Mouse (Mus musculus): ENCODE measurements around the gene Tut4.
A peak's percentile ranks its signal among the peaks of the same experiment; 100 is the strongest.

Gene Tut4

DNA sequence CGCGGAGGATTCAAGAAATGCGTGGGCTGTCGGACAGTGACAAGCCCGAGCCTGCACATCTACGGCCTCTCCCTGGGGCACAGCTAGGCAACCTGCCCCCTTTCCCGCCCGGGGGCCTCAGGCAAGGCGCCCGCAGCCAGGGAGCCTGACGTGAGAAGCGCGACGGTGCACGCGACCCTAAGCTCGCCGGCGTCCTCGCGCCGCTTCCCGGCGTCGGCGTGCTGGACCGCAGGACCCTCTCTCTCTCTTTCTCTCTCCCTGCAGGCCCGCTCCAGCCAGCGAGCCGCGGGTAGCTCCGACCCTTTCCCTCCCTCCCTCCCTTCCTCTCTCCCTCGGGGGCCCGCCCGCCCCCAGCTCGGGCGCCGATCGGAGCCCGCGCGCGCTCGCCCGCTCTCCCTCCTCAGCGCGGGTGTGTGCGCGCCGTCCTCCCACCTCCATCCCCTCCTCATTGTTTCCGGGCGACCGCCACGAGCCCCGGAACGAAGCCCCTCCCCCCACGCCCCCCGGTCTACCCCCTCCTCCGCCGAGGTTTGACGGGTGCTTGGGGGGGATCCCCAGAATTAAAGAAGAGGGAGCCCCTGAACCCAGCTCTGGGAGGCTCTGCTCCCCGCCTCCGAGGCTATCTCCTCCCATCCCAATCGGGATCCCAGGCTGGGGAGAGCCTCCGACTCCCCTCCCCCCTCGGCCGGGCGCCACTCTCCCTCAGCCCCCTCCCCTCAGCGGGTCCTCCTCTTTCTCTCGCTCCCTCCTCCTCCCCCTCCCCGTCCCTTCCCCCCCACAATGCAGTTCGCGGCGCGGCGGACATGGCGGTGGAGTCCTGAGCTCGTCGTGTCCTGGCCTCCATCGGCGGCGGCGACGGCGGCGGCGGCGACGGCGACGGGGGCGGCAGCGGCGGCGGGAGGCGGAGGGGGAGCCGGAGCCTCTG is at the start of gene Tut4:
Gene Tut4 (plus strand): TSS at position 196 of the 925 bp plus-strand sequence.
- peak; percentile 44 for DNase-seq (ENCODE audit: low read depth, low spot score)

DNA sequence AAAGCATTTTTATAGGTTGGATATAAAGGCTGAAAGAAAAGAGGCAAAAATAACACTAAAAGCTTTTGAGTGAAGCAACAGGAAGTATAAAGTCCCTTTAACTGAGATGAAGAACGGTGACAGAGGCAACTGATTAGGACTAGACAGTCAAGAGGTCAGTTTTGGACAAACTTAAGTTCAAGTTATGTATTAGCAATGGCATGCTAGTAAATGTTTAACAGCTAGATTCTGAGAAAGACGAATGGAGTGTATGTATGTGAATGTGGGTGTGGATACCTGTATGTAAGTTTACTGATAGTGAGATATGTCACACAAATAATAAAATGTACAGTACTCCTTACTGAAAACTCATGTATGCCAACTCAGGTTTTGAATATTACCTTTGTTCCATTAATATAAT is 34.6 kb upstream of the Tut4 start:
- DNase-seq (ENCODE audit: low read depth, low spot score), result no peak

DNA sequence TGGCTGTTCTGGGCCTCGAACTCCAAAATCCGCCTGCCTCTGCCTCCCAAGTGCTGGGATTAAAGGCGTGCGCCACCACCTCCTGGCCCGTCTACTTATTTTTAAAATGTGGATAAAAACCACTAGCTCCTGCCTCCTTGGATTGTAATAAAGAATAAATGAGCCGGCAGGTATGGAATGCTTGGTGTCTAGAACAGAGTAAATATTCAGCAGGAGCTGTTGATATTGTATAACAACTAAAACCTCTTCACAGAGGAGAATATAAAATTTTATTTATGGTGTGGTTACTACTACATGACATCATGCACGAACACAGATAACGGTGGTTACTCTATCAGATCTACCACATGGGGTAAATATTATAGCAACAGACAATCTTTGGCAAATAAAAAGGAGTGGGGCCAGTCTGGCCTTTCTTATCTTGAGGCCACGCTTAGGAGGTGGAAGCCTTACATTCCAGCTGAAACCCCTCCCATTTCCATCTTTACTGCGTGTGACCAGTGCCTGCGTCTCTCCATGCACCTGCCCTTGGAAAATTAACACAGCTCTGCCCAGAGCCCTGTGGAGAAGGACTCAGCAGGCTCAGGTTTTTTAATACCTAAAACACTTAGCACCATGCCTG is 31.4 kb upstream of the Tut4 start:
- no peak for DNase-seq (ENCODE audit: low read depth, low spot score)

DNA sequence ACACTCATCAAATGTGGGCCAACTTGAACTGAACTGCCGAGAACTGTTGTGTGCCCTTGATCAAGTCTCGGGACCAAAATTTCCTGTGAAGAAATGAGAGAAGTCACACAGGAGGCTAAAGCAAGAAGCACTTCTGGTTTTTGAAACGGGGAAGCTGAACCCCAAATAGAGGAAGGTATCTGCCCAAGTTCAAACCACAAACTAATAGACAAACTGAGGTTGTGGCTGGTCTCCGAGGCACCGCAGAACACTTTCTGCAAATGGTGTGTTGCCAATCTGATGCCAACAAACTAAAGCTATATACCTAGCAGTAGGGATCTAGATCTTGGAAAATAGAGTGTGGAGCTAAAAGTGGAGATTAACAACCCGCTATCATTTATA is 30.9 kb upstream of the Tut4 start:
- DNase-seq (ENCODE audit: low read depth, low spot score), result no peak

DNA sequence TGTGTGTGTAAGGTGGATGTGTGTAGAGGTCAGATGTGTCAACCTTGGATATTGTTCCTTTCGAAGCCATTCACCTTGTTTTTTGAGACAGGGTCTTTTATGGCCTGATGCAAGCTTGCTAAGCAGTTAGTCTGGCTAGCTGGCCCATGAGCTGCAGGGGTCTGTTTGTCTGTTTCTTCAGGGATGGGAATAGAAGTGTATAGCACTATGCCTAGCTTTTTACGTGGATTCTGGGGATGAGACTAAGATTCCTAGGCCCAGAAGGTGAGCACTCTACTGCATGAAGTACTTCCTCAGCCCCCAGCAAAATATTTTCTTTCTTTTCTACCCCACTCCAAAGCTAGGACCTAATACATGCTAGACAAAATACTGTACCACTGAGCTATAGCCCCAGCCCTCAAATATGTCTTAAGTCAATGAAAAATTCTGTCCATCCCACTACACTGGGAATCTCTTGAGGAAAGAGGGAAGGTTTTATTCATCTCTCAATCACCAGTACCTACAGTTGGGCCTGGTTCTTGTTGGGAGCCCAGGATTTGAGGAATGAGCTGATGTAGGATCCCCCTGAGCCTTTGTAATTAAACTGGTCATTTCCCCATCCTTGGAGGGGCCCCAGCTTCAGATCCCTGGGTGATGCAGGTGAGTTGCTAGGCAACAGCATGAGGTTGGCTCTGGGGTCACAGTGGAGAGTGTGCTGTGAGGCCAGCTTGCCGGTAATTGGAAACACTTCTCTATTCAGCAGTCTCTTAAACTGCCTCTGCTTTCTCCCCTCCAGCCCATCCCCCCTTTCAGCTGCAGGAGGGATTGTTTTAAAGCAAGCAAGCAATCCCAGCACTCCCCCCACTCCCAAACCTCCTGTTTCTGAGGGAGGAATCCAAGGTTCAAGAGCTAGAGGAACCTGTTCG is 28.3 kb upstream of the Tut4 start:
- DNase-seq (ENCODE audit: low read depth, low spot score), result no peak

DNA sequence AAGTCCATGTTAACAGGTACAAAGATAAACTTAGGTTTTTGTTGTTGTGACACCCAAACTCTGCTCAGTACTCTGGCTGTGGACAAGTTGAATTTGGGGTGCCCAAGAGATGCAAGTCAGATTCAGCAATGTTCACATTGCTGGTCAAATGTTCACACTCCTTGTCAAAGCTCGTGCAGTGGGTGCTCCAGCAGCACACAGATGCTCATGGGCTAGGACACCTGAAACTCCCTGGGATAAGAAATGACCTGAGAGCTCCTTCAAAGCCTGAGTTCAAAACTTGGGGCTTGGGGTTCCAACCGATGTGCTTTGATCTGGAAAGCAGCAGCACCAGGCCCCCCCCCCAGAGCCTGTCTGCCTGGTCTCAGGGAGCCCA is 27.7 kb upstream of the Tut4 start:
- no peak for DNase-seq (ENCODE audit: low read depth, low spot score)

DNA sequence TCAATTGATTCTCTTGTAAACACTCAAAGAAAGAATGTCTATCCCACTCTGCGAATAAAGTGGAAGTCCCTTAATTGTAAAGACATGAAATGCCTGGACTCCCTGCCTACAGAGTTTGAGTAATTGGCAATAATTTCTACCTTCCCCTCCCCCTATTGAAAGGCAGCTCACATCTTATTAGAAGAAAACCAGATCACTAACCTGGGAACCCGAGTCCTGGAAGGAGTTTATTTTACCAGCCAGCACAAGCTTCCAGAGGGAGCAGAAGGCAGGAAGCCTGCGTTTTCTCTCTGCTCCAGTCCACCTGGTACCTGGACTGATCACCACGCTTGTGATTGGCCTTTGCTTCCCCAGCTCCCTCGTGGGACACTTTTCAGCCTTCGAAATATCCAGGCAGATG is 25.9 kb upstream of the Tut4 start:
- no peak for DNase-seq (ENCODE audit: low read depth, low spot score)

DNA sequence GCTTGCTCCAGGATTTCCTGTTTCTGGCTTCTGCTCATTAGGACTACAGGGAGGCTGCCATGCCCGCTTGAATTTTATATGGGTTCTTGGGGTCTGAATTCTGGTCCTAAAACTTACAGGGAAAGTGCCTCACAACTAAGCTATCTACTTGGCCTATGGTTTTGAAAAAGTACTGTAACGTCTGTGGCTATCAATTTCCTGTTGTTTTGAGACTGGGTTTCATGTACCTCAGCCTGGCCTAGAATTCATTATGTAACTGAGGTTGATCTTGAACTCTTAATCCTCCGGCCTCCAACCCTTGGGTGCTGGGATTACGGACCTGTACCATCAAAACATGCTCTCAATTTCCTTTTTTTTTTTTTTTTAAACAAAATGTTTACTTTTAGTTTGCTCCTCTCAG is 25.0 kb upstream of the Tut4 start:
- no peak for DNase-seq (ENCODE audit: low read depth, low spot score)

DNA sequence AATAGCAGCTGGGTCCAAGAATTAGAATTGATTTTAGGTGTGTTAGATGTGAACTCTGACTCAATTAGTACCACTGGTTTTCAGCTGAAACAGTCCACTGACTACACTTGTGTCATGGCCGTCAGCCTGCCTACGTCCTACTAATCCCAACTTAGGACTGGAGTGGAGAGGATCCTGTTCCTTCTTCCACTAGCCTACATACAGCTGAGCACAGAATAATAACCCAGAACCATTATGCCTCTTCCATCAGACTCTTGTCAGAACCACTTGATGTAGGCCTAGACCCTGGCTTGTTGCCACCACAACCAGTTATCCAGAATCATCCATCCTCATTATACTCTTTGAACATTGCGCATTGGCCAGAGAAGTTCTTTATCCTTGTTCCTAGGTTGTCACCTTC is 24.4 kb upstream of the Tut4 start:
- DNase-seq (ENCODE audit: low read depth, low spot score), result no peak

DNA sequence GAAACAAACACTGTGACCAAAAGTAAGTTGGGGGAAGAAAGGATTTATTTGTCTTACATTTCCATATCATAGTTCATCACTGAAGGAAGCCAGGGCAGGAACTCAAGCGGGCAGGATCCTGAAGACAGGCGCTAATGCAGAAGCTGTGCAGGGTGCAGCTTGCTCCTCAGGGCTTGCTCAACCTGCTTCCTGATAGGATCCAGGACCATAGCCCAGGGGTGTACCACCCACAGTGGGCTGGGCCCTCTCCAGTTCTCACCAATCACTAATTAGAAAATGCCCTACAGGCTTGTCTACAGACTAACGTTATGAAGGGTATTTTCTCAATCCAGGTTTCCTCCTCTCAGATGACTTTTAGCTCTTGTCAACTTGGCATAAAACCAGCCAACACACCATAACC is 23.6 kb upstream of the Tut4 start:
- DNase-seq (ENCODE audit: low read depth, low spot score), result no peak

DNA sequence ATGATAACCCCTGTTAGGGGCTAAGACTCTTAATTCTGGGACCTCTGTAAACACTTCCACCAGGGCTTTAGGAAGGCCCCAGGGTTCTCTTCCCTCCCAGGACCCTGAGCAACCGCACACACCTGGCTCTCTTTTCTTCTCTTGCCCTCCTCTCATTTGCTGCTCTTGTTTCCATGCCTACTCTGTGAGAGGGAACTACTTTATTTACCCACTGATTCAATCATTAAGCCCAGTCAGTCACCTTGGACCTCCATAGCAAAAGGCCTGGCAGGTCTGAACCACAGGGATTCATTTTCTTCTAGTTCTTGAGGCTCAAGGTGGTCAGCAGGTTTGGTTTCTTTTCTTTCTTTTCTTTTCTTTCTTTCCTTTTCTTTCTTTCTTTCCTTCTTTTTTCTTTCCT is 23.0 kb upstream of the Tut4 start:
- DNase-seq (ENCODE audit: low read depth, low spot score), result no peak

DNA sequence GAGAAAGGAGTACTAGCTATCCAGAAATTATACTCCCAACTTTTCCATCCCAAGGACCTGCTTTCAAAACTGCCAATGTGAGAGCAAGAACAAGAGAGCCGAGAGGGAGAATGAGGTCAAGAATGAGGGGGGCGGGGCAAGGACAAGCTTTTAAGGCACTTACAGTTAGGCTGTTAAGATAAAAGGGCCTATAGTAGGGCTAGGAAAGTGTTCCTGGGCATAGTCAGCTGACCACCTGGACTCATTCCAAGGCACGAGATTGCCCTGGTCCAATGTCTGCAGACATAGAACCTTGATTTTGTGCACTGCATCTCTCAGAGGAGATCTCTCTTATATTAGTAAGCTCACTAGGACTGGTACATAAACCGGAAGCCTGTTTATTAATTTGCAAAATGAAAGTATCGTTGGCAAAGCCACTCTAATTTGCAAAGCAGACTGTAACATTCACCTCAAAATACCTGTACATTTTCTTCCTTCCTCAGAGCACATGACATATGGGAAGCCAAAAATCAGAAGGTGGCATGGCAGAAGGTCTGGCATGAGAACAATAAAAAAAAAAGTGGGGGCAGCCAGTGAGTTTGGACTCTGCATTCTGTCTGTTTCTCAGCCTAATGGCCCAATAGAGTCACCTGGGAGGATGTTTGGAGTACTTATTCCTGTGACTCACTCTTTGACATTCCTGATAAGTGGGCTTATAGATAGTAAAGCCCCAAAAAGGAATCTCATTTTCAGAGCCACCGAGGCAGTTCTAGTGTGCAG is 21.0 kb upstream of the Tut4 start:
- no peak for DNase-seq (ENCODE audit: low read depth, low spot score)

DNA sequence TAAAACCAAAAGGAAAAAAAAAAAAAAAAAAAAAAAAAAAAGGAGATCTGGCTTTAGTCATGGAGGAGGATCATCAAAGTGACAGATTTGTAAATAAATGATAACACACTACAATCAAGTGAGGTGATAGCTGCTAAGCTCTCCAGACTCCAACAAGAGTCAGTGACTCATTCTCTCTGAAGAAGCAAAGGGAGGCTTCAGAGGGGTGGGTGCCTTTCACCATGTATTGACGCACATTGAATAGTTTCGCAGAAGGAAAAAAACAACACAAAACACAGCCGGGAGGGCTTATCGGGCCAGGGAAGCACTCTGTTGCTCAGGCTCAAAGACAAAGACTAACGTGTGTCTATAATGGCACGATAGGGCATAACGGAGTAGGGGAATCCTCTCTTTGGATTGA is 11.1 kb upstream of the Tut4 start:
- DNase-seq (ENCODE audit: low read depth, low spot score), result no peak

DNA sequence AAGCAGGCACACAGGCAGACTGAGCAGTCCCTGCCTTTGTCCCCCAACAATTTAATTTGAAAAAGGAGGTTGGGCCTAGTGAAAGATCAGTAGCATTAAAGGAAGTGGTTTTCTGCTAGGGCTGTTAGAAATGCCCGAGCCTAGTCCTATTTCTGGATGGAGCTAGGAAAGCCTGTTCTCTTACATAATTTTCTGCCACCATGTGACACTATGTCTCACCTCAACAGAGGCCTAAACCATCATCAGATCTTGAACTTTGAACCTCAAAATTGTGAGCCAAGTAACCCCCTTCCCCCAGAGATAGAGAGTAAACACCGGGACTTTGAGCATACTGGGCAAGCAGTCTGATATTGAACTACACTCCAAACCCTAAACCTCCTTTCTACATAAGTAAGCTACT is 3.2 kb upstream of the Tut4 start:
- DNase-seq (ENCODE audit: low read depth, low spot score), result no peak

DNA sequence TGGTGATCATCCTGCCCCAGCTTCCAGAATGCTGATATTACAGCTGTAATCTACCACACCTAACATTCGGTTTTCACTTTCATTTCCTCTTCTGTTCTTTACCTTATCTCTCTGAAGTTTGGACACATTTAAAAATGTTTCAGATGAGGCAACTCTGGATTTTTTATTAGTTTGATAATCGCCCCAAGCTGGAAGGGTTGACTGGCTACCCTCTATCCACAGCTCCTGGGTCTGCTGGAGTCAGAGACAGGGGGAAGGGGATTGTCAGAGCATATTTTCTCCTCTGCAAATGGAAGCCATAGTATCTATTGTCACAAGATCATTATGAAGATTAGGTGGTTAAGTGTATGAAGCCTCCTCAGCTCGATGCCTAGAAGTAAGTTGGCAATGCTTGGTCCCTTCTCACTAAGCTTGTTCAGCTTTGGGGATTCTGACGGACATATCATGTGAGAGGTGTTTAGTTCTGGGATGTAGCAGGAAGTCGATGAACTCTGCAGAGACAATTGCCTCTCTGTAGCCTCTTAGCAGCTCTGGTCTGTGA is 955 bp upstream of the Tut4 start:
- no peak for DNase-seq (ENCODE audit: low read depth, low spot score)

DNA sequence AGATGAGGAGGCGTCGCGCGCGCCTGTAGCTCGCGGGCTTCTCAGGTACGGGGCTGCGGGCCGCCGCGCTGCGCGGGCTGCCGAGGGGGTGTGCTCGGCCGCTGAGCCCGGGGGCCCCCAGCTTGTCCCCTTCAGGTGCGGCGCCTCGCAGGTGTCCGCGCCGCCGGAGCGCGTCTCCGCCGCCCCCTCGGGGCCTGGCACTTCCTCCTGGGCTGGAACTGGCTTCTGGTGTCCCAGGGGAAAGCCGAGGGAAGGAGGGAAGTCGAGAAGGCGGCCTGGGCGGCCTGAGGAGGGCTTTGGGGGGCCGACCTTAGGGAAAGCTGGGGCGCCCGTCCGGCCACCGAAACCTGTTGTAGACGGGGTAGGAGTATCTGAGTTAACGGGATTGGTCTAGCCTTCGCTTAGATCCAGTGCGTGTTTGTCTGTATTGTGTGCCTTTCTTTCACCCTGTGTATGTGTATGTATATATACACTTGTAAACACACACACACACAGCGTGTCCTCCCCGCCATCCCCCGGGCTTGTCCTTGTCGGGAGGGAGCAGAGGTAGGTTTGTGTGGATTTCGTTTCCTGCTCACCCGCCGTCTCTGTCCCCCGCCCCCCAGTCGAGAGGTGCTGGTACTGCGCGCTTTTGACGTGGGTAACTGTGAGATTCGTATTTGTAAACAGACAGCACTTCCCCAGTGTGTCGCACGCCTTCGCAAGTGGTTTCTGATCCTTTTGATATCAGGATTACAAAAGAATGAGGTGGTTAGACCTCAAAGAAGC is 1.1 kb downstream of the Tut4 start:
- DNase-seq (ENCODE audit: low read depth, low spot score), result peak; percentile 47

DNA sequence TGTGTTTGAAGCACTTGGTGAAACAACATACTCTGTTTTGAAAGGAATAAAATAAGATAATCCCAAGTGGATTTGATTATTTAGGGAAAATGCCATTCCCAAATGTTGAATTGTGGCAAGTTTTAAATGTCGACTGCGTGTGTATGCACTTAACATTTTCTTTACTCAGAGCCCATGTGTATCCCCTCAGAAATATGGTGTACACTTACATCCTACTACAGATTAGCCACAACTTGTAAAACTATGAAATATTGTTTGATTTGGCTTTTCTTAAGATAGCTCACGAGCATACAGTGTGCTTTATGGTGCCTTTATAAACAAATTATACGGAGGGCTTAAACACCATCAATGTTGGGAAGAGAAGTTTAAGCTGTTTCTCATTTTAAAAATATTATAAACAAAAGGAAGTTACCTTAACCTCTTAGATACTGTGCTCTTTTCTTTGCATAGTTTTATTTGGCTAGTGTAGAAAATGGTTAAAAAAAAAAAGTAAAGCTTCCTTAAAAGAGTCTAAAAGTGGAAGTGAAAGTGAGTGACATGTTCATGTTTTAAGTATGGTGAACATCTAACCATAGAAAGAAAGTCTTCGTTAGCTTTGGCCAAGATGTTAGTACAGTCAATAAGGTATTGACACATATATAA is 2.2 kb downstream of the Tut4 start:
- no peak for DNase-seq (ENCODE audit: low read depth, low spot score)

DNA sequence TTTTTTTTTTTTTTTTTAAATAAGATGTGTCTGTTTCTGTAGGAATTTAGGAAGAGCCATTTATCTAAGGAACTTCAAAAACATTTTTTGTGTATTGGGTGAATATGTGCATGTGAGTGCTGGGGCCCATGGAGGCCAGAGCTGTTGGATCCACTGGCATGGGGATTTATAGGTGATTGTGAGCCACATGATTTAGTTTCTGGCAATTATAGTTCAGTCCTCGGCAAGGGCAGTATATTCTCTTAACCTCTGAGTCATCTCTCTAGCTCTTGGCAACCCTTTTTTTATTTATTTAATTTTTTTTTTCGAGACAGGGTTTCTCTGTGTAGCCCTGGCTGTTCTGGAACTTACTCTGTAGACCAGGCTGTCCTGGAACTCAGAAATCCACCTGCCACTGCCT is 14.4 kb downstream of the Tut4 start:
- DNase-seq (ENCODE audit: low read depth, low spot score), result no peak

DNA sequence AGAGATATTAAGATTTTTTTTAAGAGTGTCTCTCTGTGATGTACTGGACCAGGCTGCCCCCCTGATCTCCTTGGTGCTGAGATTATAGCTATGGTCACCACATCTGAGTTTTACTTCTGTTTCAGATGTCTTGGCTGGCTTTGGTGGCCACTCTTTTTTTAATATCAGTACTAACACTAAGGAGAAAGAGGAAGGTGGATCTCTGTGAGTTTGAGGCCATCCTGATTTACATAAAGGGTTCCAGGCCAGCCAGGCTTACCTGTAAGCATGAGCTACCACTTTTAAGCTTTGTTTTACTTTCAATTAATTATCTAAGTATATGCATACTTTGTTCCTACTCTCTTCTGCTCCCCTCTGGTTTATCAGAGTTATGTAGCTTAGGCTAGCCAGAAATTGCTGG is 23.6 kb downstream of the Tut4 start:
- DNase-seq (ENCODE audit: low read depth, low spot score), result no peak

DNA sequence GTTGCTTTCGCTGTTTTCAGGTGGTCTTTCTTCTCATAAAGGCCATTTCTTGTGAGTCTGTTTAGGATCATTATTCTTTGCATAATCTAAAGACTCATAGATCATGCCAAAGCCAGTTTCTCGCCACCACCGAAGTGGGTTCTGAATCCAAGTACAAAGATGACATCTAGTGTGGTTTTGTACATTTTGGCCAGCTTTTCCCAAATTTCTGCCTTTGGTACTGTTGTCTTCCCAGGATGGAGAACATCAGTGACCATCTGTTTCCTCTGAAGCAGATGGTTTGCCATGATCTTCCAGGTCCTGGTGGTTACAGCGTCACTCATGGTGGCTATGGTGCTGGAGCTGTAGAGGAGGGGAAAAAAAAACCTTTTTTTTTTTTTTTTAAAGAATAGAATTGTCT is 25.0 kb downstream of the Tut4 start:
- no peak for DNase-seq (ENCODE audit: low read depth, low spot score)

All from c-Kit-negative CD71-positive TER-119-positive erythroid progenitor cells, embryonic 14.5 days (primary cell).